Mouse (Mus musculus) neutrophil, adult 5-6 weeks (primary cell): ENCODE data around the gene Tshr. TPM values are rescaled to one million over a fixed set of nuclear protein-coding genes. Genes with fewer than 3 reads are reported as not detected.
"Not testable (repeated sequence)": the region's sequence is repeated elsewhere in the genome, so short reads cannot be mapped to it uniquely, and the experiment has no call there.

Experiments
- ATAC-seq: fragments of 151-379, 151-347 bp; 2 replicates; pipeline ENCODE4 v1.8.0; 2017; ENCODE audit warnings: mild to moderate bottlenecking, moderate TSS enrichment; ENCODE audit not compliant: insufficient number of reproducible peaks, poor library complexity, low FRiP score, severe bottlenecking; ENCODE audit errors: extremely low read depth
- total RNA-seq: library from RNA; stranded (forward); fragments of 200-1000 nt; gene quantifications from 2 replicates; pipeline ENCODE4 v1.2.3, GENCODE M21; 2017

Gene Tshr
- total RNA-seq, 1 experiment from 2014 or later: 0.93 TPM

GRCm38 (mm10) chr12:91488406-91488805, 104.0 kb downstream of the Tshr start:
- no peak for ATAC-seq

DNA sequence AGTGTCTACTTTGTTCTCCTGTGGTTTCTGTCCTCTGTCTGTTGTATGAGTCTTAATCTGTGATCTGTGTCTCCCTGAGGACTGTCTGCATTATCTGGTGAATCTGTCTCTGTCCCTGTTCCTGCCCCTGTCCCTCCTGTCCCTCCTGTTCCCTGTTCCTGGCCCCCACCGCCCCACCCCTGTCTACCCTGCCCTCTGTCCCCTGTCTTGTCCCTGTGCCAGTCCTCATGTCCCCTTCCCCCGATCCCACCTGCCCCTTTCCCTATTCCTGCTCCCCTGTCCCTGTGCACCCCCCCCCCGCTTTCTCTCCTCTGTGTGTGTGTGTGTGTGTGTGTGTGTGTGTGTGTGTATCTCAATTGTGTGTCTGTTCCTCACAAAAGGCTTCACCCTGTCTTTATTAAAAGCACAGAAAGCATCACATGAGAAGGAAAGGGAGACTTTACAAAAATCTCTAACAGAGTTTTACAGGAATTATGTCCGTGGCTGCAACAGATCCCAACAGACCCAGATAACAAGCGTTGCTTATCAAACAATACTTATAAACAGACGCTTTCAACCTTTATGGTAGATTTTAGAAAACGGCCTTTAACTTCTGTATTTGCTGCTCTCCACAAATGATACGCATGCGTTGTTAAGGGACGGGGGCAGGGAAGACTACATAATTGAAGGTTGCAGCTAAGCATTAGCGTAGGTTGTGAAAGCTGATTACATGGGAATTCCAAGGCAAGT, 111.3 kb downstream of the Tshr start:
- no peak for ATAC-seq

DNA sequence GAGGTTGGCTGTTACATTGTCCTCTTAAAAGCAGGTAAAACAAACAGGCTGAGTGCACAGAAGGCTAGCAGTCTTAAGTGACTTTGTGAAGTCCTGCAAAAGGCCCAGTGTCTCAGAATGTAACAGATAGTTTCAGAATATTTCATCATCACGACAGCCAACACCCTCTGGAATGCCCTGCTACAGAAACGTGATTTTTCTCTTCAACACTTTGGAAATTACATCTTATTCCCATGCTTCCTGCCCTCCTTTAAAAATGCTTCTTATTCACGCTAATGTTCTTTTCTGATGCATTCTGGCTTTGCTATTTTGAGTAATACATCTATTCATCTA, 111.8 kb downstream of the Tshr start:
- ATAC-seq: no peak

- ATAC-seq: no peak
Measured at GRCm38 (mm10) chr12:91500475-91500874, 116.1 kb downstream of the Tshr start.

DNA sequence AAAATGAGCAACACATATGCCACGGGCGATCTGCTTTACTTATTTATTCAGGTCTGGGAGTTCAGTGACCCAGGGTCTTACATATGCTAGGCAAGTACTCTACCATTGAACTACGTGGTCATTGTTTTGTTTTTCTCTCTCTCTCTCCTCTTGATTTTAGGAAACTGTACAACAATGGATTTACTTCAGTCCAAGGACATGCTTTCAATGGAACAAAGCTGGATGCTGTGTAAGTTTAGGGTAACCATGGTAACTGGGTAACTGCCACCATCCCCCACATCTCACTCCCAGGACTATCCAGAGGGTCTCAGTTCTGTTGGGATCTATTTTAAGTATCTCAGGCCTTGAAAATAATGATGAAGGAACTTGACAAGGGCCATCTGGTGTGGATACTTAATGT, 127.4 kb downstream of the Tshr start:
- ATAC-seq: no peak

- ATAC-seq: no peak
Measured at GRCm38 (mm10) chr12:91513980-91514379, 129.6 kb downstream of the Tshr start.

- no peak for ATAC-seq
Measured at GRCm38 (mm10) chr12:91517808-91518207, 133.4 kb downstream of the Tshr start.

GRCm38 (mm10) chr12:91523626-91524025, 139.3 kb downstream of the Tshr start:
- ATAC-seq: no peak

DNA sequence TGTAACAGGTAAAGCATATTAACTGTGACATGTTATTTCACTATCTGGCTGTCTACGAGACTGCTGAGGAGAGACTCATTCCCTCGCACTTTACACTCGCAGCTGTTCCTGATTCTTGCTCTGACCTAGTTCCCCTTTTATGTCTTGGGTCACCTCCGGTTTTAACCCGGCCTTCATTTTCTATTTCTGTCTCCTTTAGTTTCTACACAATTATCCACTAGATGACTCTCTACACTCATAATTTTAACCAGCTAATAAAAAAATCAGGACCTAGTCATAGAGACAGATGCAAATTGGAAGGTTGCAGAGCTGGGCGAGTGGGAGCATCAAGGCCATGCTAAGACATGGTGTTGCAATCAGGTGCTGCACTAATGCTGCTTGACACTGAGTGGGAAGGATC, 150.2 kb downstream of the Tshr start:
- ATAC-seq: peak; percentile 63; the same call in 1 of the 2 replicates

- ATAC-seq: no peak
Measured at GRCm38 (mm10) chr12:91540202-91540601, 155.8 kb downstream of the Tshr start.

GRCm38 (mm10) chr12:91549471-91549870, 165.1 kb downstream of the Tshr start:
- no peak for ATAC-seq

- no peak for ATAC-seq
Measured at GRCm38 (mm10) chr12:91551773-91552526, 167.6 kb downstream of the Tshr start.

GRCm38 (mm10) chr12:91557358-91558005, 173.1 kb downstream of the Tshr start:
- not testable (repeated sequence) for ATAC-seq

DNA sequence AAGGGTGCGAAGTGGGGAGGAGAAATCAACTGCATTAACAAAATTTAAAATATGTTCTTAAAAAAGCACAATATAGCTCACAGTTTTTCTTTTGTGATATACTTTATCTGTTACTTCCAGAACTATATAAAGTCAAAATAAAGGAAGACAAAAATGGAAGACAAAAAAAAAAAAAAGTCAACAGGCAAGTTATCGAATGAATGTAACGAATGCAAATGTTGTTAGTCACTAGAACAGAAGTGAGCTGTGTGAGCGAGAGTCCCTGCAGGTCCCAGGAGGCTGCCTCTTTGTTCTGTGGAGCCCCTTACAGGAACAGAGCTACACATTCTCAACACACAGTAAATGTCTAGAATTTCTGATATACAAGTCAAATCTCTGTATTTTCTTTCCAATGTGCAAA, 173.8 kb downstream of the Tshr start:
- not testable (repeated sequence) for ATAC-seq

- no peak for ATAC-seq
Measured at GRCm38 (mm10) chr12:91567145-91567544, 182.8 kb downstream of the Tshr start.

DNA sequence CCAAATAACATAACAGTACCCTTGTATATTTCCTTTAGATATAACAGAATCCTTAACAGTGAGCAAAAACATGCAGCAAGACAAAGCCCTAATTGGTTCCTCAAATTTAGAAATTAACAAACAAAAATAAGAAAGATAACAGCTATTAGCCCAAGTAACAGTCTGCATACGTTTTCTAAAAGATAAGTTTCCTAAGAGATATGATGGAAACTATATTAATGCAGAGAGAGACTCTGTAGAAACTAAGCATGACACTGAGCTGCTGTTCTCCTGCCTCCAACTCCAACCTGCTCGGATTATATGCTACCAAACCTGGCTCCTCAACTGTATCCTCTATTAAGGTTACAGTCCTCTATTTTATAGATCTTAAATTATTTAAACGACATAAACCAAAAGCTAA, 184.9 kb downstream of the Tshr start:
- ATAC-seq: no peak

DNA sequence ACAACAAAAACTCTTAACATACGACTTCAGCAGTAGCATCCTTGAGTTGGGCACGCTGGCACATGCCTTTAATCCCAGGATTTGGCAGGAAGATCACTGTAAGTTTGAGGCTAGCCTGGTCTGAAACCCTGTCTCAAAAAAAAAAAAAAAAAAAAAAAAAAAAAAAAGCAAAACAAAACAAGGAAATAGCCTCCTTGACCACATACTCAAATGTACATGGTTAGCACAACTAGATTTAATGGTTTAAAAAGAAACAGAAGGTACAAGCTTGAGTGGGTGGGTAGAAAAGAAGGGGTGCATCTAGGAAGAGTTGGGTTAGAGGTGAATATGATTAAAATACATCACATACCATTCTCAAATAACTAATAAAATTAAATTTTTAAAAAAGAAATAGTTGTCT, 187.3 kb downstream of the Tshr start:
- no peak for ATAC-seq

GRCm38 (mm10) chr12:91579665-91580064, 195.3 kb downstream of the Tshr start:
- no peak for ATAC-seq

- peak; percentile 50; the same call in 1 of the 2 replicates for ATAC-seq
Measured at GRCm38 (mm10) chr12:91581204-91582070, 197.1 kb downstream of the Tshr start.
